Mouse (Mus musculus) olfactory bulb, adult 2 months (tissue): ENCODE results near the gene Pxn. TPM values are rescaled to one million over a fixed set of nuclear protein-coding genes. Genes with fewer than 3 reads are reported as not detected.
"Not testable (repeated sequence)": the region's sequence is repeated elsewhere in the genome, so short reads cannot be mapped to it uniquely, and the experiment has no call there.

ENCODE experiments used
- H3K27ac ChIP-seq: fragments of 200-500 bp; 2 replicates; pipeline ENCODE4 v1.5.1; 2012; ENCODE audit warnings: low read depth, low read length; ENCODE audit not compliant: insufficient read depth
- H3K4me1 ChIP-seq: fragments of 200-500 bp; 2 replicates; pipeline ENCODE4 v1.6.1; 2012; ENCODE audit warnings: low read length; ENCODE audit not compliant: control insufficient read depth, insufficient read depth
- H3K4me3 ChIP-seq: fragments of 200-500 bp; 2 replicates; pipeline ENCODE4 v1.5.1; 2012; ENCODE audit warnings: mild to moderate bottlenecking, low read depth, low read length, moderate library complexity; ENCODE audit not compliant: insufficient read depth
- CTCF ChIP-seq: fragments of 200-500 bp; IDR thresholded peaks from 2 replicates; pipeline ENCODE4 v1.5.1; 2012; ENCODE audit warnings: low read depth, mild to moderate bottlenecking, low read length, moderate library complexity; ENCODE audit not compliant: insufficient read depth
- POLR2A ChIP-seq: fragments of 200-500 bp; IDR thresholded peaks from 2 replicates; pipeline ENCODE4 v1.6.1; 2012; ENCODE audit warnings: mild to moderate bottlenecking, low read depth, low read length, moderate library complexity; ENCODE audit not compliant: insufficient read depth
- WGBS: fragments of 180-500 bp; shearing (Covaris S2); methylation state at CpG from one replicate; pipeline ENCODE4 v1.1.7; 2018; 5-methylcytosine and 5-hydroxymethylcytosine counted together
- polyA plus RNA-seq: library from polyadenylated mRNA; stranded (reverse); fragments of >200 nt; gene quantifications from 2 replicates; pipeline ENCODE4 v1.2.4, GENCODE M21; 2012; ENCODE audit warnings: low replicate concordance; ENCODE audit not compliant: missing spikeins, insufficient read depth, insufficient read length

Pxn gene
- polyA plus RNA-seq, 1 experiment = not detected

GRCm38 (mm10) chr5:115509790-115510689 lies 3.6 kb downstream of the Pxn start:
- TF ChIP-seq POLR2A (no peak), CTCF (no peak)

GRCm38 (mm10) chr5:115512375-115512774 lies 5.9 kb downstream of the Pxn start:
- WGBS = 95% methylated on average over 7 of the region's 7 CpGs
- no peak for TF ChIP-seq CTCF
- no peak for TF ChIP-seq POLR2A
- H3K4me1 ChIP-seq = peaks cover 39% of the 10 kb centered on the region
- H3K4me3 ChIP-seq = no peak overlapping the region
- H3K27ac ChIP-seq = no peak overlapping the region

More at GRCm38 (mm10) chr5:115509790-115510689, 3.6 kb downstream of the Pxn start:
- 60% methylated on average over 15 of the region's 15 CpGs for WGBS
- Histone ChIP-seq H3K4me3 (no peak overlapping the region), H3K4me1 (peaks cover 38% of the 10 kb centered on the region), H3K27ac (peak overlapping the region; percentile 56)

DNA sequence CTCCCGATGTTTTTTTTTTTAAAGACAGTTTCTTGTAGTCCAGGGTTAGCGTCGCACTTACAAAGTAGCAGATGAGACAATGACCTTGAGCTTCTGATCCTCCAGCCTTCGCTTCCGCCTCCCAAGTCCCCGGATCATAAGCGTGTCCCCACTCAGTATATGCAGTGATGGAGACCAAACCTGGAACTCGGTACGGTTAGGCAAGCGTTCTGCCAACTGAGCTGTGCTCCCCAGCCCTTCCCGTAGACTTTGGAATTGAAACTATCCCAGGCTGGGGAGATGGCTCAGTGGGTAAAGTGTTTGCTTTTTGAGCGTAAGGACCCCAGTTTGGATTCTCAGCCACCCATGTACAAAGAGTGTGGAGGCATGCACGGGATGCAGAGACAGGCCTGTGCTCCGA lies 6.8 kb downstream of the Pxn start:
- WGBS = 97% methylated on average over 14 of the region's 14 CpGs
- no peak for TF ChIP-seq CTCF
- no peak for TF ChIP-seq POLR2A
- Histone ChIP-seq H3K4me3 (no peak overlapping the region), H3K4me1 (peaks cover 31% of the 10 kb centered on the region), H3K27ac (no peak overlapping the region)

GRCm38 (mm10) chr5:115513721-115514120 lies 7.2 kb downstream of the Pxn start:
- TF ChIP-seq CTCF (no peak), POLR2A (no peak)
- Histone ChIP-seq H3K4me1 (peaks cover 27% of the 10 kb centered on the region), H3K4me3 (no peak overlapping the region), H3K27ac (no peak overlapping the region)
- WGBS = 94% methylated on average over 16 of the region's 16 CpGs

DNA sequence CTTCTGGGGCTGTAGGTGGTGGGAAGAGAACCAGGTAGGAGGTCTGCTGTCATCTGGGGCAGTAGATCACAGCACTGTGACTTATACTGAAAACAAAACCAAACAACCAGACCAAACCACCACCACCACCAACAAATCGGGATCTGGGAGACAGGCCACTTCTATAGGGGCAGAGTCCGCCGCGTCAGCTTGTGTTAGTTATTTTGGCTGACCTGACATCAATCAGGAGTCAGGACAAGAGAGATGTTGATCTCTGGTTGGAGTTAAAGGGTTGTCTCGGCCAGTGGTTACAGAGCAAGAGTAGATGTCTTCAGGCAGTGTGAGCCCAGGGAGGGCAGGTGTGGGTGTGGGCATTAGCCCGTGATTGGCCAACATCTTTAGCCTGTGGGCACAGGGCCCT lies 7.9 kb downstream of the Pxn start:
- TF ChIP-seq POLR2A (no peak), CTCF (no peak)
- H3K27ac ChIP-seq = no peak overlapping the region
- H3K4me1 ChIP-seq = peaks cover 24% of the 10 kb centered on the region
- H3K4me3 ChIP-seq = no peak overlapping the region
- 84% methylated on average over 6 of the region's 6 CpGs for WGBS

GRCm38 (mm10) chr5:115514896-115515587 lies 8.6 kb downstream of the Pxn start:
- Histone ChIP-seq H3K4me1 (peaks cover 20% of the 10 kb centered on the region), H3K27ac (no peak overlapping the region), H3K4me3 (no peak overlapping the region)
- 31% methylated on average over 20 of the region's 20 CpGs for WGBS
- no peak for TF ChIP-seq POLR2A
- TF ChIP-seq CTCF = no peak

GRCm38 (mm10) chr5:115516081-115516907 lies 9.8 kb downstream of the Pxn start:
- H3K4me1 ChIP-seq = peaks cover 23% of the 10 kb centered on the region
- no peak overlapping the region for H3K27ac ChIP-seq
- TF ChIP-seq POLR2A = no peak
- no peak for TF ChIP-seq CTCF
- no peak overlapping the region for H3K4me3 ChIP-seq
- 80% methylated on average over 32 of the region's 32 CpGs for WGBS

DNA sequence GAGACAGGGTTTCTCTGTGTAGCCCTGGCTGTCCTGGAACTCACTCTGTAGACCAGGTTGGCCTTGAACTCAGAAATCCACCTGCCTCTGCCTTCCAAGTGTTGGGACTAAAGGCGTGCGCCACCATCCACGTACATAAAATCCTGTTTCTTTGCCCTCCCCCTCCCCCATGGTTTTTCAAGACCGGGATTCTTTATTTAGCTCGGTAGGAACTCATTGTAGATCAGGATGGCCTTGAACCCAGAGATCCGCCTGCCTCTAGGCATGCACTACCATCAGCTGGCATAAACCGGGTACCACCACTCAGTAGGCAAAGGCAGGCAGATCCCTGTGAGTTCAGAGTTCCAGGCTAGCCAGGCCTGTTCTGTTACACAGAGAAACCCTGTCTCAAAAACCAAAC lies 10.4 kb downstream of the Pxn start:
- Histone ChIP-seq H3K4me3 (no peak overlapping the region), H3K4me1 (peaks cover 28% of the 10 kb centered on the region), H3K27ac (no peak overlapping the region)
- WGBS = 91% methylated on average over 7 of the region's 7 CpGs
- TF ChIP-seq POLR2A (no peak), CTCF (no peak)

DNA sequence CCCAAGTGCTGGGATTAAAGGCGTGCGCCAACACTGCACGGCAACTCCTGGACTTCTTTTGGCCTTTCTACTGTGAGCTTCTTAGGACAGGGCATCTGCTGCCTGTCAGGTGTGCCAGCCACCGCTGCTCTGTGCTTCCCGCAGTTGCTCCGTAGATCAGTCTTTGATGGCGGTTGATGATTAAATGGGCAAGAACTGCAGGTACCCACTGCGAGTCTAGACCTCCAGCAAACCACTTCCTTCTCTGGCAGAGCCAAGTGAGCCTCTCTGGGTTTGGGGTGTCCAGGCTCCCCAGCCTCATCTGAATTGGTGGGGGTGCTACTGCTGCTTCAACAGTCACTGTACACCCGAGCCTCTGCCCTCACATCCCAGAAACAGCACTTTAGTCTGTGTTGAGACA lies 11.0 kb downstream of the Pxn start:
- Histone ChIP-seq H3K27ac (no peak overlapping the region), H3K4me3 (no peak overlapping the region), H3K4me1 (peaks cover 31% of the 10 kb centered on the region)
- WGBS = 95% methylated on average over 9 of the region's 9 CpGs
- TF ChIP-seq POLR2A (no peak), CTCF (no peak)

DNA sequence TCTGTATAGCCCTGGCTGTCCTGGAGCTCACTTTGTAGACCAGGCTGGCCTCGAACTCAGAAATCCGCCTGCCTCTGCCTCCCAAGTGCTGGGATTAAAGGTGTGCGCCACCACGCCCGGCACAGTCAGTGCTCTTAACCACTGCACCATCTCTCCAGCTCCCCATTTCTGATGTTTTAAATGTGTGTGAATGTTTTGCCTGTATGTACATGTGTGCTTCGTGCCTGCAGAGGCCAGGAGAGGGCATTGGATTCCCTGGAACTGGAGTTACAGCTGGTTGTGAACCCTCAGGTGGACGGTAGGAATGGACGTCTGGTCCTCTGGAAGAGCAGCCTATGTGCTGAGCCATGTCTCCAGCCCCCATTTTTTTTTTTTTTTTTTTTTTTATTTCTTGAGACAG lies 11.7 kb downstream of the Pxn start:
- 93% methylated on average over 8 of the region's 8 CpGs for WGBS
- H3K4me1 ChIP-seq = peaks cover 33% of the 10 kb centered on the region

More for the DNA sequence above, 11.7 kb downstream of the Pxn start:
- not testable (repeated sequence) for H3K27ac ChIP-seq, H3K4me3 ChIP-seq
